Mouse (Mus musculus): ENCODE measurements at regions not wholly inside any gene's neighbourhood (a gene's known extent, or its start where the extent isn't known, plus 50 kb on each side); places are given as distances from the start of the nearest gene placed in this dataset.

GRCm38 (mm10) chr17:31791656-31792055 lies 63.9 kb downstream of the Sik1 start:
- TF ChIP-seq CTCF (IDR thresholded peaks at IDR 0.05; ENCODE audit: borderline replicate concordance, control insufficient read depth, extremely low read depth, insufficient read depth, low read length, poor library complexity) (no peak), POLR2A (IDR thresholded peaks at IDR 0.05; ENCODE audit: control insufficient read depth, extremely low read depth, insufficient read depth, low read length, poor library complexity) (no peak)
